Mouse (Mus musculus) cerebellum, adult 11-12 months (tissue): ENCODE data around the gene Tmem164.

Experiments used
- DNase-seq: peaks from one replicate; pipeline ENCODE4 v3.0.0; 2022

Tmem164 gene

GRCm38 (mm10) chrX:142693256-142693655 lies 12.1 kb downstream of the Tmem164 start:
- DNase-seq, result peak; percentile 47

DNA sequence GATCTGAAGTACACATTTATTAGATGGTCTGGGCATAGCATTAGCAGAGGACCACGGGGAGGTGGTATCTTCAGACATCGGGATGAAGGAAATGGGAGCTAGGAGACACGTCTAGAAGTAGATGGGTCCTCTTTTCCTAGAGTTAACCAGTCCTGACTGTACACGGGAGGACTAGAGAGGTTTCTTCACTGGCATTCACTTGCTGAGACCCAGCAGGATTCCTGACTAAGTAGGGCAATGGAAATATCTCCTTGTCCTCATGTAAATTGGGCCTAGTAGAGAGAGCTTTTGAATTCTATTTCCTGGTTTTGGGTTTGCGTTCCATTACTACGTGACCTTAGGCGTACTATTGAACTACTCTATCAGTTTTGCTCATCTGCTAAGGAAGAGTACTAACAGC lies 13.1 kb downstream of the Tmem164 start:
- no peak for DNase-seq

DNA sequence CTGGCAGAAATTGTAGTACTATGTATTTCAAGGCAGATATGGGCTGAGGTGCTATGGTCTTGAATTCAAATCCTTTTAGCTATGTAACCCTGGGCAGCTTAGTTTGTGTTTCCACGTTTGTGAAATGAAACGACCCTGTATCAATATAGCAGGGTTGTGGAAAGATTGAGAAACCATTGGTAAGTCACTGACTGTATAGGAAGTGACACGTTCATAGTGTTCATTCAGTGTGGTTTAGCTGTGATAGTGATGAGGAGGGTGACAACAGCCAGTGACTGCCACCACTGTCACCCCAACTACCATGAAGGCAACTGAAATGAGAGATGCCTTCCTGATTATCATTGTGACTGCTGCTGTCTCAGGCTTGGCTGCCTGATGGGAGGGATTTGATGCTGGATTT lies 13.7 kb downstream of the Tmem164 start:
- no peak for DNase-seq

GRCm38 (mm10) chrX:142696789-142697188 lies 15.6 kb downstream of the Tmem164 start:
- no peak for DNase-seq

- DNase-seq, result no peak
Measured at GRCm38 (mm10) chrX:142697545-142698204, 16.5 kb downstream of the Tmem164 start.

GRCm38 (mm10) chrX:142698212-142698611 lies 17.0 kb downstream of the Tmem164 start:
- DNase-seq, result no peak

DNA sequence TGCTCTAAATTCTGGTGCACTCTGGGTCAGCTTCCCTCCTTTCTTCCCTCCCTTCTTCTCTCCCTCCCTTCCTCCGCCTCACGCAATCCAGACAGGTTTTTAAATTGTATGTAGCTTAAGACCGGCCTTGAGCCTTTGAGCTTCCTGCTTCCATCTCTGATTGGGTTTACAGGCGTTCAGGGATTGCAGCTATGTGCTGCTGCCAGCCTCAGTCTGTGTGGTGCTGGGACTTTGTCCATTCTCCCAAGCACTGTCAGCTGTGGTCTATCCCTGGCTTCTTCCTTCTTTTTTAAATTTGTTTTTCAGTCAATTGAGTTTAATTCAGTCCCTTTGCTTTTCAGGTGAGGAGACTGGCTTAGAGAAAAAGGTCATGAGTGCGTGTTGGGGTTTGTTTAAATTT lies 20.9 kb downstream of the Tmem164 start:
- DNase-seq, result no peak

- no peak for DNase-seq
Measured at GRCm38 (mm10) chrX:142702566-142702965, 21.4 kb downstream of the Tmem164 start.

DNA sequence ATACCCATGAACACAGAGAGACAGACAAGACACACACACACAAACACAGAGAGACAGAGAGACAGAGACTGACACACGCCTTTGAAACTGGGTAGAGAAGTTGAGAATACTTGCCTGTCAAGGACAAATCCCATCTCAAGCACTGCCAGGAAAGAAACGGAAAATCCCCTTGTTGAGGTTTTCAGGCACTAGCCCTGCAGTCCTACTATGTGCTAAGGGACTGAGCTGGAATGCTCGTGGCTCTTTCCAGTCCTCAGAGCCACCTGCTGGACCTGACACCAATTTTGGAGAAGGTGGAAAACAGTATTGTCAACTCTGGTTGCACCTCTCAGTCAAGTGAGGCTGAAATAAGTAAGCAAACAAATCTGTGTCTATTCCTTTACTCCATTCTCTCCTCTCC lies 22.7 kb downstream of the Tmem164 start:
- DNase-seq, result no peak

DNA sequence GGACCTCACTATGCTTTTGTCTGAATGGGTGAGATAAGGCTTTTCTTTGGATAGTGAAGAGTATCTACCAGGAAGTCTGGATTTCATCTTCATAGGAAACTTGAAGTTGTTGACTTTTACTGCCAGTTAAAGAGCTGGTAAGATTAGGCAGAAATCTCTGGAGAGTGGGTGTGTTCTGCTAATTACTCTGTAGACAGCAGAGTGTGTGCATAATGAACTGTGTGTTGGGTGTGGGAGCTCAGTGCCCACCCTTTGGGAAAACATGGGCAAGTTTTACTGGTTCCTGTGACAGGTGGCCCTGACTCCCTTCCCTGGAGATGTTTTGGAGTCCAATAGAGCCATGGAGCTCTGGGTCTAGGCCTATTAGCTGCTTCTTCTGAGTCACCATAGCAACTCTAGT lies 27.1 kb downstream of the Tmem164 start:
- no peak for DNase-seq

DNA sequence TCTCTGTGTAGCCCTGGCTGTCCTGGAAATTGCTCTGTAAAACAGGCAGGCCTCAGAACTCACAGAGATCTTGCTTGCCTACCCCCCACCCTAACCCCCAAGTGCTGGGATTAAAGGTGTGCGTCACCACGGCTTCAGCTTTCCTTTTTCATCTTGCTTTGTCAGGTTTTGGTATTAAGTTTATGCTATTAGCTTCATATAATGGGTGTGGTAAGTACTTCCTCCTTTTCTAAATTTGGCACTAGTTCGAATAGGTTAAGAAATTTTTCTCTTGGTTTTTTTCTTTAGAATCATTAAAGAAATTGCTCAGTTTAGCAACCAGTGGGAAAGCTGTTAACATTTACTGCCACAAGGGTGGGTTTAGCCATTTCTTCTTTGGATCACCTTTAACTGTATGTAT lies 34.8 kb downstream of the Tmem164 start:
- no peak for DNase-seq

GRCm38 (mm10) chrX:142717958-142718478 lies 36.8 kb downstream of the Tmem164 start:
- DNase-seq, result peak; percentile 21

GRCm38 (mm10) chrX:142718759-142719158 lies 37.6 kb downstream of the Tmem164 start:
- DNase-seq, result no peak

- DNase-seq, result no peak
Measured at GRCm38 (mm10) chrX:142721897-142722296, 40.7 kb downstream of the Tmem164 start.

- DNase-seq, result no peak
Measured at GRCm38 (mm10) chrX:142724203-142724602, 43.0 kb downstream of the Tmem164 start.

GRCm38 (mm10) chrX:142725571-142725970 lies 44.4 kb downstream of the Tmem164 start:
- DNase-seq, result no peak

- DNase-seq, result peak; percentile 80
Measured at GRCm38 (mm10) chrX:142726311-142726710, 45.1 kb downstream of the Tmem164 start.

GRCm38 (mm10) chrX:142727847-142728246 lies 46.6 kb downstream of the Tmem164 start:
- DNase-seq, result no peak

DNA sequence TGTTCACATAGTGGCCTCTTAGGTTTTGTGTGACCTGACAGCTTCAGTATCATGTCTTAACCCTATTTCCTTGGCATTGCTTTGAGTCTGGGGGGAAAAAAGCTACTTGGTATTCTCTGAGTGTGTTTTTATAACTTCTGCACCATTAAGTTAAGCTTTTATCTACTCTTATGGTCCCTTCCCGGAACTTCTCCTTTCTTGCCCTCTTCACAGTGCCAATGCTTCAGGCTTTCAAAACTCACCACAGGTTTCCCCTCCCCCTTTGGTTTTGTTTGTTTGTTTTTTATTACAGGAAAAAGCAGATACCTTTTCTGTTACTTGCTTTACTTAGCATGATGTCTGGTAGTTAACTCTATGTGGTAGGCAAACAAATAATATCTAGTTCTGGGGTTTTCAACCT lies 47.8 kb downstream of the Tmem164 start:
- no peak for DNase-seq

DNA sequence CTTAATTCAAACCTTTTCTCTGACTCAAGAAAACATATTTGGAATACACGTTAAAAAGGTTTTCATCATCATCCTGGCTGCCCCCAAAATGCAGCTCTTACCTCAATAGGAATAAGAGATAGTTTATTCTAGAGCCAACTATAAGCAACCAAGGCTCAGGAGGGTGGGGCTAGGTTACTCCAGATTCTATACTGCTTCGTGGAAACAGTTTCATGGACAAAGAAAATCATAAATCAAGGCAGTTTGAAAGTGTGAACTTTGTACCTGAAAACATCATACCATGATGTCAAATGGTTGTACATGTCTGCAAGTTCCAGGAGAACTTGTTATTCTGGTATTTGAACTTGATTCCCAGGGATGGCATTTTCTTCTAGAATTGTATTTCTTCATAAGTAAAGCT lies 48.3 kb downstream of the Tmem164 start:
- DNase-seq, result no peak

GRCm38 (mm10) chrX:142737099-142737498 lies 55.9 kb downstream of the Tmem164 start:
- DNase-seq, result no peak

GRCm38 (mm10) chrX:142737719-142738118 lies 56.5 kb downstream of the Tmem164 start:
- no peak for DNase-seq

DNA sequence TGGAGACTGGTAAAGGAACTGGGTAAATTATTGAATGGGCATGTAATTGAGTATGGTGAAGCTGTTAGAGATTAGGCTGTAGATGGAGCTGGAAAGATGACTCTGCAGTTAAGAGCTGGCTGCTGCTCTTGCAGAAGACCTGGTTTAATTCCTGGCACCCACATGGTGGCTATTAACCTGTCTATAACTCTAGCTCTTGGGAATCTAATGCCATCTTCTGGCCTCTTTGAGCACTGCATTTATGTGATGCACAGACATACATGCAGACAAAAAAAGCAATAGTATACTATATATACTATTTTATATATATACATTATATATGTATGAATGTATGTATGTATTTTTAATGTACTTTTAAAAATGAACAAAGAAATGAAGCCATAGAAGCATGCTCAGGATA lies 66.2 kb downstream of the Tmem164 start:
- no peak for DNase-seq

GRCm38 (mm10) chrX:142748574-142748973 lies 67.4 kb downstream of the Tmem164 start:
- no peak for DNase-seq

- DNase-seq, result no peak
Measured at GRCm38 (mm10) chrX:142750775-142751174, 69.6 kb downstream of the Tmem164 start.
